Mouse (Mus musculus): ENCODE measurements around the gene Gm28042.

DNA sequence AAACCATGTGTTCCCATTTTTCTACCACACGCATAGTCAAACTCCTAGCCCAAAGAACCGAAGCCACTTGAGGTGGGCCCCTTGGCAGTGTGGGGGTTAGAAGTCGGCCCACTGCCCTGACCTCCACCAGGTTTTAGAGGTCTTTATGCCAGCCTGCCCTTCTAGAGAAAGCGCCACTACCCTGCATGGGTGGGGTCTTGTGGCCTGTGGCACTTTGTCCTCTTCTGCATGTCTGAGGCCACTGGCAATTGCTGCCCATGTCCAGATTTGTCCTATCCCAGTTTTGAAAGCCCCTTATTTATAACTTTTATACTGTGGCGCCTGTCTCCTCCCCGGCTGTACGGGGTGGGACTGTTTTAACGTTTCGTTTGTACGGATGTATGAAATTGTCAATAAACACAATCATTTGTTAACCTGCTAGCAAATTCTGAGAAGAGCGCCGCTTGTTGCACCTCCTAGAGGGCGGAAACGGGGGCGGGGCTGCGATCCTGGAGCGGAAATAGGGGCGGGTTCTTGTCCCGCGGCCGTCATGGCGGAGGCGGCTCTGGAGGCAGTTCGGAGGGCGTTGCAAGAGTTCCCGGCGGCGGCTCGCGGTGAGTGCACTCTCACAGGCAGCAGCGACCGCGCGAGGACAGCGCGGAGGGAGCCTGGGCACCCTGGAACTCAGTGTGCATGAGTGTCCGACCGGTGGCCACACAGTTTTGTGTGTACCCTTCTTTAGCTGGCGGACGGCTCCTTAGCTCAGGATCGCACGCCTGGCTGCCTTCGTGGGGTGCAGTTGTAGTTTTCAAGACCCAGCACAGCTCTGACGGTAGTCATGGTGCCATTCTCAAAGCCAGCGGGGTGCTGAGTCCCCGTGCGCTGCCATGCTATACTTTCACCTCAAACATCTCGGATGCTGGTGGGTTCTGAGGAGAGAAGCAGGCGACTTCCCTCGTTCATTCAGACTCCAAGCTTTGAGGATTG is at the start of gene Gm28042, which contains the start of gene Jmjd7:
- TF ChIP-seq CTCF (IDR thresholded peaks at IDR 0.05; ENCODE audit: extremely low read depth, insufficient read depth, insufficient read length, insufficient replicate concordance) (no peak), POLR2A (IDR thresholded peaks at IDR 0.05; ENCODE audit: low read depth, low read length) (peak; percentile 59)

Data from spleen, adult 2 months (tissue).